Mouse (Mus musculus) common myeloid progenitor, adult 5-6 weeks (primary cell): ENCODE measurements around the gene Thy1. TPM values are rescaled to one million over a fixed set of nuclear protein-coding genes. Genes with fewer than 3 reads are reported as not detected.

Source experiments
- ATAC-seq: replicated peaks from 2 replicates; pipeline ENCODE4 v1.8.0; 2016; ENCODE audit warnings: low read depth, mild to moderate bottlenecking, moderate TSS enrichment, inconsistent platforms; ENCODE audit not compliant: poor library complexity, severe bottlenecking
- total RNA-seq: library from RNA; stranded (forward); fragments of 200-1000, 187-1606 nt; gene quantifications from 2 replicates; pipeline ENCODE4 v1.2.3, GENCODE M21; 2017

Gene Thy1
- total RNA-seq, 1 experiment from 2014 or later: 0.78 TPM

- ATAC-seq: no peak
Observed at GRCm38 (mm10) chr9:44079997-44080780, 37.0 kb downstream of the Thy1 start.

- ATAC-seq: no peak
Observed at GRCm38 (mm10) chr9:44080953-44081352, 37.8 kb downstream of the Thy1 start.

- no peak for ATAC-seq
Observed at GRCm38 (mm10) chr9:44081581-44081980, 38.4 kb downstream of the Thy1 start.

- no peak for ATAC-seq
Observed at GRCm38 (mm10) chr9:44082266-44082665, 39.1 kb downstream of the Thy1 start.

GRCm38 (mm10) chr9:44083392-44084121 lies 40.4 kb downstream of the Thy1 start:
- no peak for ATAC-seq

- peak; percentile 7; the same call in 1 of the 2 replicates for ATAC-seq
Observed at GRCm38 (mm10) chr9:44084236-44084635, 41.1 kb downstream of the Thy1 start.

GRCm38 (mm10) chr9:44084659-44085229 lies 41.6 kb downstream of the Thy1 start:
- ATAC-seq: peak; percentile 46

GRCm38 (mm10) chr9:44085276-44085675 lies 42.1 kb downstream of the Thy1 start:
- no peak for ATAC-seq

GRCm38 (mm10) chr9:44085741-44086665 lies 42.8 kb downstream of the Thy1 start:
- no peak for ATAC-seq

GRCm38 (mm10) chr9:44086960-44087359 lies 43.8 kb downstream of the Thy1 start:
- no peak for ATAC-seq

GRCm38 (mm10) chr9:44087761-44088455 lies 44.7 kb downstream of the Thy1 start:
- ATAC-seq: no peak

GRCm38 (mm10) chr9:44088877-44089608 lies 45.9 kb downstream of the Thy1 start:
- peak; percentile 45 for ATAC-seq

- peak; percentile 64 for ATAC-seq
Observed at GRCm38 (mm10) chr9:44093612-44094503, 50.7 kb downstream of the Thy1 start.

GRCm38 (mm10) chr9:44094737-44095136 lies 51.6 kb downstream of the Thy1 start:
- peak; percentile 78 for ATAC-seq

GRCm38 (mm10) chr9:44095781-44096180 lies 52.6 kb downstream of the Thy1 start:
- no peak for ATAC-seq

GRCm38 (mm10) chr9:44096536-44096935 lies 53.4 kb downstream of the Thy1 start:
- no peak for ATAC-seq
